Mouse (Mus musculus): ENCODE measurements at regions not wholly inside any gene's neighbourhood (a gene's known extent, or its start where the extent isn't known, plus 50 kb on each side); places are given as distances from the start of the nearest gene placed in this dataset.

DNA sequence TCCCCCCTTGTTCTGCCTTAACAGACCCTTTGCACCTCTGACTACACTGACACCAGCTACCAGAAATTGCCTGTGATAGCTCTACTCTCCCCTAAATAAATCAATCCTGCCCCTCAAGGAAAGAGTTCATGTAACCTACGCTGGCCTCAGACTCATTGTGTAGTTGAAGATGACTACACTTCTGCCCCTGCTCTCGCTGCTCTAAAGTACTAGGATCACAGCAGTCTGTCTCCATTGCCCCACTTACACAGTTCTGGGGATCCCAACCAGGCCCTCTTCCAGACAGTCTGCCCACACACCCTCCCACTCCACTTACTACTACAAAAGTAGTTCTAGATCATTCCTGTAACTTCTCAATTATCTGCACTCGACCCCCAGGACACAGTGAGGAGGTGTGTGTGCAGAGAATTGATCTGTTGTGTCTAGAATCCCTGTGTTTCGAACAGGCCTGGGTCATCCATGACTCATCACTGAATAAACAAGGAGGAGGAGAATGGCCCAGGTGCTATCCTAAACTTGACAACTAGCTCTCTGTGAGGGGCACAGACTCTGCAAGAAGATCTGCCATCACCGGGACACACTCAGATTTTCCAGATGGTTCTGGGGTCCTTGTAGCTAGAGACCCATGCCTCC, 160.1 kb upstream of the Dynlrb2 start:
- Histone ChIP-seq H3K27me3 (replicated peaks) (no peaks in the 10 kb centered on the region), H3K4me3 (no peak overlapping the region), H3K4me1 (no peaks in the 10 kb centered on the region), H3K27ac (no peak overlapping the region), H3K9me3 (no peaks in the 10 kb centered on the region), H3K36me3 (replicated peaks) (no peaks in the 10 kb centered on the region), H3K9ac (no peak overlapping the region), H3K4me2 (no peak overlapping the region)
- no peak for ATAC-seq (replicated peaks)
- WGBS = 90% methylated on average over 5 of the region's 5 CpGs

DNA sequence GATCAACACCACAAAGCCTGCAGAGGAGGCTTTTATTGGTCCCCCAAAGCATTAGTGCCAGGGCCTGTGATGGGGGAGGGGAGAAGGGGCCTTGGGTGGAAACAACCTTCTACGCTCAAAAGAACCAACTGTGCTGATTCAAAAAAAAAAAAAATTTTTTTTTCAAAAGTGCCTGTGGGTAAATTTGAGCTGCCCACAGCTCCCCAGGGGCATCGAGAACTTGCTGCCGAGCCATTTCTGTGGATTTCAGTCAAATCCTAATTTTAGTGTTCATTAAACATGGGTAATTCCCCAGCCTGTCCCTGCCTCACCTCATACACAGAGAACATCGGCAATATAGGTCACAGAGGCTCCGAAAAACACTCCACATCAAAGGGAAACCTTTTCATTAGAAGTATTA, 161.2 kb upstream of the Dynlrb2 start:
- H3K27ac ChIP-seq = no peak overlapping the region
- no peak for ATAC-seq (replicated peaks)
- H3K9me3 ChIP-seq = no peaks in the 10 kb centered on the region
- H3K4me3 ChIP-seq = no peak overlapping the region
- no peaks in the 10 kb centered on the region for H3K27me3 ChIP-seq (replicated peaks)
- no peaks in the 10 kb centered on the region for H3K36me3 ChIP-seq (replicated peaks)
- no peak overlapping the region for H3K9ac ChIP-seq
- no peaks in the 10 kb centered on the region for H3K4me1 ChIP-seq
- 70% methylated on average over 5 of the region's 5 CpGs for WGBS
- no peak overlapping the region for H3K4me2 ChIP-seq

DNA sequence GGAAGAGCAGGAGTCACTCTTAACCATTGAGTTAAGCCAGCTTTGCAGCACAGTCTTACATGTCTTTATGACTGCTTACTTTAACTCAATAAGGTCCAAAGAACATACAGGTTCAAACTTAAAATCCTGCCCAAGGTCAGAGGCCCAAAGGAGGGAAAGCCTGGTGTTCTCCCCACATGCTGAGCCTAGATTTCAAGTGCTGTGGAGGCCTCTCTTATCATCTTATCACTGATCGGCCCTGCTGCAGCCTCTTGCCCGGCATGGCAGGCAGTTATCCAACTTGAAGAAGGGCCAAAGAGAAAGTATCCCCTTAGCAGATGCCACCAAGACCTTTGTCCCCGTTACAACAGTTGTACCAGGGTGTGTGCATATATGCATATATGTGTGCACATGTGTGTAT, 170.0 kb upstream of the Dynlrb2 start:
- Histone ChIP-seq H3K36me3 (replicated peaks) (no peaks in the 10 kb centered on the region), H3K4me2 (no peak overlapping the region), H3K27me3 (replicated peaks) (no peaks in the 10 kb centered on the region), H3K27ac (no peak overlapping the region), H3K4me1 (no peaks in the 10 kb centered on the region), H3K9me3 (no peaks in the 10 kb centered on the region), H3K9ac (no peak overlapping the region), H3K4me3 (no peak overlapping the region)
- ATAC-seq (replicated peaks) = no peak
- 90% methylated on average over 3 of the region's 3 CpGs for WGBS

DNA sequence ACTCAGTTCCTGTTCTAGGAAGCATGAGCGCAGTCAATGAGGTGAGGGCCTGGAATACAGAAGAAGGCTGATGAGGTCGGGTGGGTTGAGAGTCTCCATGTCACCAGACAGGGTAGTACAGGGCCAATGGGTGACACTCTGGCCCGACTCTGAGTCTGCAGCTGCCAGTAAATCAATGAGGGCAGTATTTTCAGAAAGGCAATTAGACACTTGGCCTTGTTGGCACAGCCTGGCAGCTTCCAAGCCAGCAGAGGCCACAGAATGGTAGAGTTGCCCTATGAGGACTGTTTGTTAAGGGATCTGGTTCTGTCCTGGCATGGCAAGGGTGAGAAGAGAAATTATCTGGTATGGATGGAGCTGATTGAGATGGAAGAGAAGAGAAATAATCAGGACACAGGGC, 170.7 kb upstream of the Dynlrb2 start:
- Histone ChIP-seq H3K4me2 (no peak overlapping the region), H3K27me3 (replicated peaks) (no peaks in the 10 kb centered on the region), H3K36me3 (replicated peaks) (no peaks in the 10 kb centered on the region), H3K9ac (no peak overlapping the region), H3K27ac (no peak overlapping the region), H3K4me1 (no peaks in the 10 kb centered on the region), H3K4me3 (no peak overlapping the region), H3K9me3 (no peaks in the 10 kb centered on the region)
- ATAC-seq (replicated peaks) = no peak
- 93% methylated on average over 3 of the region's 3 CpGs for WGBS

DNA sequence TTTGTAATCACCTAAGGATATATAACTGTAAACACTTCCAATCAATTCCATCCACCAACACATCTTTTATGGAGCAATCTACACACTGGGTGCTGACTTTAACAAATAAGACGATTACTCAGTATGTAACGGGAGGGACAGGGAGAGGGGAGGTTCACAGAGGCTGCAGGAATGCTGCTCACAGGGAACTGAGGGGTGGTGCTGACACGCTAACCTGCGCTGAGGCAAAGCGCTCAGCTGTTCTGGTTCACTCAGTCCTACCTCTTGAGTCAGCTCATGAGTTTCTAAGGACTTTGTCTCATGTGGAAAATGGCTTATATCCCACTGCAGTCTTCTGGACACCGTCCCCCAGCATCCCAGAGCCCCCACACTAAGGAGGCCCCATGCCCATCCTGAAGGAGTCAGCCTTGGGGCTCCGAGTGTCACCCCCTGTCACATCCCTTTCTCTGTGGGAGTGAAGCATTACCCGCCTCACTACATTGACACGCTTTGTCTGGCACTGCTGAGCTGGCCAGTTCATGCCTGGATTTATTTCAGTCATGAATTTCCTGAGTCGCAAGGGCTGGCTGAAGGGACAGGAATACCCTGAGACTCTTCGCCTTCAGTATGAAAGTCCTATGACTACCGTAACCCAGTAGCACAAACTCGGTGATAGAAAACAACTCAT, 184.6 kb upstream of the Dynlrb2 start:
- Histone ChIP-seq H3K9ac (no peak overlapping the region), H3K9me3 (no peaks in the 10 kb centered on the region), H3K4me2 (no peak overlapping the region), H3K36me3 (replicated peaks) (no peaks in the 10 kb centered on the region), H3K27ac (no peak overlapping the region), H3K4me3 (no peak overlapping the region), H3K4me1 (peaks cover 4% of the 10 kb centered on the region; the same call in 1 of the 2 replicates), H3K27me3 (replicated peaks) (no peaks in the 10 kb centered on the region)
- no peak for ATAC-seq (replicated peaks)
- WGBS = 80% methylated on average over 13 of the region's 13 CpGs

DNA sequence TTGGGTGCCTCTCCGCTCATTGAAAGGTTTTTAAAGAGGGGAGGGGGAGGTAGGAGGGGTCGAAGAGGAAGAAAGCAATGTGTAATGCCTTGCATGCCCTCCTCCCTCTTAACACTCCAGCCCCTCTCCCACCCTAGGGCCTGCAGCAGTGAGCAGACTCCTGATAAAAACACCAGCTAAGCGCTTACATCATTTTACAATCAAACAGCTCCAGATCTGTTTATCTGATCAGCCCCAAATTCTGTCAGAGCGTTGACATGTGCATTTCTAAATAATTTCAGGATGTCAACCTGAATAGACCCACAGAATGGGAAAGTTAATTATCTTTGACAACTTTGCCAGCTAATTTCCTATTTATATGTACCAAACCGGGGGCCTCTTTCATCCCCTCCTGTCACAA, 189.4 kb upstream of the Dynlrb2 start:
- no peak for ATAC-seq (replicated peaks)
- Histone ChIP-seq H3K27ac (no peak overlapping the region), H3K36me3 (replicated peaks) (no peaks in the 10 kb centered on the region), H3K9me3 (no peaks in the 10 kb centered on the region), H3K9ac (no peak overlapping the region), H3K4me1 (peaks cover 4% of the 10 kb centered on the region; the same call in 1 of the 2 replicates), H3K4me2 (no peak overlapping the region), H3K27me3 (replicated peaks) (no peaks in the 10 kb centered on the region), H3K4me3 (no peak overlapping the region)
- WGBS = 40% methylated on average over 5 of the region's 5 CpGs

DNA sequence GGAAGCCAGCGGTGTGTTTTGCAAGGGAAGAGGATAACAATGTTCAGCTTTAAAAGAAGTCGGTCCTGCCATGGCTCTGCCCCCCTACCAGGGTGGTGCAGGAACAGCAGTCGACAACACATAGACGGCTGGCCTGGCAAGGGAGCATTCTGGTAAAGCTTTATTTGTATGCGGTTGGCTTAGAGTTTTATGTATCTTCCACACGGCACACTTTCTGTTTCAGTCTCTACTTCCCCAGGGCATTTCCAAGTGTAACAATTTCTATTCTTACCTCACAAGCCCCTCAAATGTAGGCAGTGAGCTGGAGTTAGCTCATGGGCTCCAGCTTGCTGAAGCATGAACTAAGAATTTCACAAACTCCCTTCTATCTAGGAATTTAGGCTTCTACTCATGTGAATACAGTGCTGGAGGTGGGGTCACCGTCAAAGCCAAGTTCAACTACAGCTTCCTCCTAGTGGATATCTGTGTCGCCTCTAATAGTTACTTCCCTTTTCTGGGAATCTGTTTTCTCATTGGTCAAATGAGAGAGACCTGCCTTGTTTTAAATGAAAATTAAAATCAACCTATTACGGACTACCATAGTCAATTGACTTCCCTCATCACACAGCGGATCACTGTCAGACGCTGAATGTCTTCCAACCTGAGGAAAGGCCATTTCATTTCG, 190.2 kb upstream of the Dynlrb2 start:
- 86% methylated on average over 12 of the region's 12 CpGs for WGBS
- no peak overlapping the region for H3K9ac ChIP-seq
- no peaks in the 10 kb centered on the region for H3K9me3 ChIP-seq
- no peaks in the 10 kb centered on the region for H3K27me3 ChIP-seq (replicated peaks)
- H3K4me2 ChIP-seq = no peak overlapping the region
- H3K36me3 ChIP-seq (replicated peaks) = no peaks in the 10 kb centered on the region
- no peak for ATAC-seq (replicated peaks)
- peaks cover 4% of the 10 kb centered on the region; the same call in 1 of the 2 replicates for H3K4me1 ChIP-seq
- H3K4me3 ChIP-seq = no peak overlapping the region
- no peak overlapping the region for H3K27ac ChIP-seq

DNA sequence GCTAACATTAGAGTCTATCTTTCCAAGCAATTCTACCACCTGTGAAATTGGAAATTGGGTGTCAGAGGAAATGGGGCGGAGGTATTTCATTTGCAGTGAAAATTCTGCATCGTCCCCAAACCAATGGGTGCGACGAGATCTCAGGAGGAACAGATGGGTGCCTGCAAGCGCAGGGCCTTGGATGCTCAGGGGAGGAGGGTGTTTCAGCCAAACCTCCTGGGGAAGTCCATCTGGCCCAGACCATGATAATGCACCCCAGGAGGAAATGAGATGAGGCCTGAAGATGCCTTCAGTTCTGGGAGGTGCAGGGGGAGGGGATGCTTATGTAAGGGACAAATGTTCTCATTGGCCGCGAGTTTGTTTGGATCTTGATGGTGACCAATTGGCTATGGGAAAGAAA, 205.9 kb upstream of the Dynlrb2 start:
- WGBS = 94% methylated on average over 7 of the region's 7 CpGs
- Histone ChIP-seq H3K27me3 (replicated peaks) (no peaks in the 10 kb centered on the region), H3K4me3 (no peak overlapping the region), H3K4me1 (no peaks in the 10 kb centered on the region), H3K36me3 (replicated peaks) (no peaks in the 10 kb centered on the region), H3K27ac (no peak overlapping the region), H3K9me3 (no peaks in the 10 kb centered on the region), H3K9ac (no peak overlapping the region), H3K4me2 (no peak overlapping the region)
- no peak for ATAC-seq (replicated peaks)

DNA sequence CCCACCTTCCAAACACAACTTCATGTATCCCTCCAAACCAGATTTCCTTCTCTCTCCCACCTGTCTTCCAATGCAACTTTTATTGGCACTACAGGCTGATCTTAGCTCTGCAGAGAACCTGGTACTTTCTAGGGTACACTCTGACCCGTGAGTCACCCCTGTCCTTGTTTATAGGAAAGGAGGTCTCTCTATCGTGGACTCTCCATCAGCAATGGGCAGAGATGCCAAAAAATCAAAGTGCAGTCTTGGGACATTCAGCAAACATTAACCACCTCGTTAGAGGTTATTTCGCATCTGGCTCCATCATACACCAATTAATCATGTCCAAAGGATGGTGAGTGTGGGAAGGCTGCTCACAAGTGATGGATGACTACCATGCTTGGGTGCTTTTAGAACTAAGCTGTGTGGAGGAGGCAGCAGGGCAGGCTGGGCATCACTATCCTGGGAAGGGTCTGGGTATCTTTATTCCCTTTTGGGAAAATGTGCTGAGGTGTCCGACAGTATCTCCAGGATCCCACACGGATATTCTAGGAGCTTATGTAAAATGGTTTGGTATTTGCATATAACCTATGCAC, 214.0 kb upstream of the Dynlrb2 start:
- ATAC-seq (replicated peaks) = no peak
- WGBS = 88% methylated on average over 6 of the region's 6 CpGs

DNA sequence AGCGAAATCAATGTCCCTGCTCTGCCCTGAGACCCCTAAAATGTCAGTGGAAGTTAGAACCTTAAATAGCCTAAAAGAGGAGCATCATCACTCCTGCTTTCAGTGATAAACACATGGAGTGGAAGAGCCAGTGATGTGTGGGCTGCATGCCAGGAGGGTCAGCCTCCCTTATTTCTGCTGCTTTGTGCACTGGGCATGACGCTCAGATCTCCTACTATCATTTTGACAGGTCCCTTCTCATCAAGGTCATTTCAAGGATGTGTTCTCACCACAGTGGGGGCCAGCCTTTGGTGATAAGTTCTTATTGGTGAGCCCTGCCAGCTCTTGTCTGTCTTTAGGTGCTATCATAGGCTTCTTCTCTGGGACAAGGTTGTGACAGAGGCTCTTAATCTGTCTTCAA, 215.5 kb upstream of the Dynlrb2 start:
- Histone ChIP-seq H3K9ac (no peak overlapping the region), H3K4me3 (no peak overlapping the region), H3K4me2 (no peak overlapping the region), H3K27me3 (replicated peaks) (no peaks in the 10 kb centered on the region), H3K27ac (no peak overlapping the region), H3K36me3 (replicated peaks) (no peaks in the 10 kb centered on the region), H3K4me1 (no peaks in the 10 kb centered on the region), H3K9me3 (no peaks in the 10 kb centered on the region)
- 74% methylated on average over 2 of the region's 2 CpGs for WGBS
- ATAC-seq (replicated peaks) = no peak

More for the DNA sequence above, 214.0 kb upstream of the Dynlrb2 start:
- Histone ChIP-seq H3K9me3 (no peaks in the 10 kb centered on the region), H3K4me3 (no peak overlapping the region), H3K4me1 (no peaks in the 10 kb centered on the region), H3K27me3 (replicated peaks) (no peaks in the 10 kb centered on the region), H3K4me2 (no peak overlapping the region), H3K9ac (no peak overlapping the region), H3K27ac (no peak overlapping the region), H3K36me3 (replicated peaks) (no peaks in the 10 kb centered on the region)

DNA sequence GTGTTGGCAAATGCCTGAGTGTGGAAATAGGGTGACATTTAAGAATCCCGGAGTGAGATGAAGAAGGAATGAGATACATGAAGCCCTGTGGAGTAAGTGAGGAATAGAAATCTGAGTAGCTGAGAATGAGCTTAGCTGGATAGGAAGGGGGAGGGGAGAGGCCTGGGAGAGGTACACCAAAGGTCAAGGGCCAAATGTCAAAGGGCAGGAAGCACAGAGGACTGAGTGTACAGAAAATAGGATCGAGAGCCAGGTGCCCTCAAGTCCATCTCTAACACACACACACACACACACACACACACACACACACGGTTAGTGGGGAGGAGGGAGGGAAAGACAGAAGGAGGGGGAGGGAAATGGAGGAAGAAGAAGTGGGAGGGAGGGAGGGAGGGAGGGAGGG, 220.8 kb upstream of the Dynlrb2 start:
- Histone ChIP-seq H3K36me3 (replicated peaks) (no peaks in the 10 kb centered on the region), H3K27ac (no peak overlapping the region), H3K9ac (no peak overlapping the region), H3K4me3 (no peak overlapping the region), H3K4me2 (no peak overlapping the region), H3K9me3 (no peaks in the 10 kb centered on the region), H3K4me1 (no peaks in the 10 kb centered on the region), H3K27me3 (replicated peaks) (no peaks in the 10 kb centered on the region)
- 73% methylated on average over 2 of the region's 3 CpGs for WGBS
- ATAC-seq (replicated peaks) = no peak

DNA sequence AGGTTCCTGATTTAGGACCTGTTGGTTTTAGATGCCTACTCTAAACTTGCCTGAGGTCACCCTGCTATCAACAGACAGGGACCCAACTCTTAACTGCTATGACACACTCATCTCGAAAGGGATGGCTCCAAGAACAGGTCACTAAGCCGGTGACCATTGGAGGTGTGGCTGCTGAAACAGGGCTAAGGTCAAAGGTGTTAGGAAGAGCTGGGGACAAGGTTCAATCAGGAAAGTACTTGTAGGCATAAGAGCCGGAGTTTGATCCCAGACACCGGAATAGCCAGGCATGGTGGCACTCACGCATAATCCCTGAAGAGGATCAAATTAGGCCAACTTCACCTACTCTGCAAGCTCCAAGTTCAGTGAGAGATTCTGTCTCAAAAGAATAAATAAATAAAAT, 222.4 kb upstream of the Dynlrb2 start:
- no peaks in the 10 kb centered on the region for H3K27me3 ChIP-seq (replicated peaks)
- 92% methylated on average over 5 of the region's 5 CpGs for WGBS

More for the DNA sequence above, 222.4 kb upstream of the Dynlrb2 start:
- Histone ChIP-seq H3K4me2 (no peak overlapping the region), H3K36me3 (replicated peaks) (no peaks in the 10 kb centered on the region), H3K27ac (no peak overlapping the region), H3K9me3 (no peaks in the 10 kb centered on the region), H3K4me3 (no peak overlapping the region), H3K4me1 (no peaks in the 10 kb centered on the region), H3K9ac (no peak overlapping the region)
- no peak for ATAC-seq (replicated peaks)
